Mouse (Mus musculus): Measurements from ENCODE around the gene U2surp.

GRCm38 (mm10) chr9:95531144-95531543, 19.3 kb upstream of the U2surp start:
- TF ChIP-seq POLR2A (IDR thresholded peaks at IDR 0.05; ENCODE audit: borderline replicate concordance, low read depth, low read length): no peak
- no peak for TF ChIP-seq CTCF (IDR thresholded peaks at IDR 0.05; ENCODE audit: low read depth, low read length)

Data from bone marrow macrophage, adult 2 months (primary cell).